Mouse (Mus musculus): ENCODE data around the gene Ang. TPM values are rescaled to one million over a fixed set of nuclear protein-coding genes. Genes with fewer than 3 reads are reported as not detected.

Gene Ang
- polyA plus RNA-seq, 1 experiment: 0.89 TPM

- no peaks in the 10 kb centered on the region for H3K27me3 ChIP-seq (ENCODE audit: control insufficient read depth, insufficient read depth, low read length)
- H3K4me1 ChIP-seq (ENCODE audit: control insufficient read depth, insufficient read depth, low read length): peaks cover 5% of the 10 kb centered on the region; the same call in 1 of the 2 replicates
- H3K27ac ChIP-seq (ENCODE audit: control insufficient read depth, insufficient read depth, low read depth, low read length): no peak overlapping the region
- TF ChIP-seq POLR2A (IDR thresholded peaks at IDR 0.05; ENCODE audit: control insufficient read depth, low read depth, low read length): no peak
- no peak for TF ChIP-seq CTCF (IDR thresholded peaks at IDR 0.05; ENCODE audit: control insufficient read depth, insufficient read depth, insufficient replicate concordance, low read depth, low read length)
- H3K36me3 ChIP-seq (ENCODE audit: control insufficient read depth, insufficient read depth, low read length): no peaks in the 10 kb centered on the region
- no peak overlapping the region for H3K4me3 ChIP-seq (ENCODE audit: control insufficient read depth, low read depth, low read length)
Observed at GRCm38 (mm10) chr14:51081035-51081434, 9.9 kb upstream of the Ang start.

- peak overlapping the region; percentile 69 for H3K4me3 ChIP-seq (ENCODE audit: control insufficient read depth, low read depth, low read length)
- TF ChIP-seq CTCF (IDR thresholded peaks at IDR 0.05; ENCODE audit: control insufficient read depth, insufficient read depth, insufficient replicate concordance, low read depth, low read length) (no peak), POLR2A (IDR thresholded peaks at IDR 0.05; ENCODE audit: control insufficient read depth, low read depth, low read length) (no peak)
- H3K27ac ChIP-seq (ENCODE audit: control insufficient read depth, insufficient read depth, low read depth, low read length): no peak overlapping the region
- no peaks in the 10 kb centered on the region for H3K27me3 ChIP-seq (ENCODE audit: control insufficient read depth, insufficient read depth, low read length)
- peaks cover 5% of the 10 kb centered on the region; the same call in 1 of the 2 replicates for H3K4me1 ChIP-seq (ENCODE audit: control insufficient read depth, insufficient read depth, low read length)
- H3K36me3 ChIP-seq (ENCODE audit: control insufficient read depth, insufficient read depth, low read length): no peaks in the 10 kb centered on the region
Observed at GRCm38 (mm10) chr14:51082599-51083581, 8.1 kb upstream of the Ang start.

- TF ChIP-seq CTCF (IDR thresholded peaks at IDR 0.05; ENCODE audit: control insufficient read depth, insufficient read depth, insufficient replicate concordance, low read depth, low read length): no peak
- TF ChIP-seq POLR2A (IDR thresholded peaks at IDR 0.05; ENCODE audit: control insufficient read depth, low read depth, low read length): no peak
- no peak overlapping the region for H3K27ac ChIP-seq (ENCODE audit: control insufficient read depth, insufficient read depth, low read depth, low read length)
- H3K4me3 ChIP-seq (ENCODE audit: control insufficient read depth, low read depth, low read length): no peak overlapping the region
- peaks cover 8% of the 10 kb centered on the region; the same call in 1 of the 2 replicates for H3K4me1 ChIP-seq (ENCODE audit: control insufficient read depth, insufficient read depth, low read length)
- H3K36me3 ChIP-seq (ENCODE audit: control insufficient read depth, insufficient read depth, low read length): no peaks in the 10 kb centered on the region
- H3K27me3 ChIP-seq (ENCODE audit: control insufficient read depth, insufficient read depth, low read length): no peaks in the 10 kb centered on the region
Observed at GRCm38 (mm10) chr14:51083805-51084204, 7.1 kb upstream of the Ang start.

DNA sequence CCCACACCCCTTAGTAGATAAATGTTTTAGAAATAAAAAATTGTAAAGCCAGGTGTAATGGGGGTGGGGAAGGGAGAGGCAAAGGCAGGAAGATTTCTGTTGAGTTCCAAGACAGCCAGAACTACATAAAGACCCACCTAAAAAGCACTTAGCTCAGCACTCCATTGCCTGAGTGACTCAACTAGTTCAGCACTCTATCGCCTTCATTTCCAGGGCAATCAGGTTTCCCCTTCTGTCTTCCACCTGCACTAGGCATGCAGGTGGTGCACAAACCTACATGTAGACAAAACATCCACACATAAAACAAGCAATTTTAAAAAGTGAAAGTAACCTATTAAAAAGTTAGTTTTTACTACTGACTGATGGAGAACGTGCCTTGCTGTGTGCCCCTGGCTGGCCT lies 5.9 kb upstream of the Ang start:
- H3K36me3 ChIP-seq (ENCODE audit: control insufficient read depth, insufficient read depth, low read length): no peaks in the 10 kb centered on the region

DNA sequence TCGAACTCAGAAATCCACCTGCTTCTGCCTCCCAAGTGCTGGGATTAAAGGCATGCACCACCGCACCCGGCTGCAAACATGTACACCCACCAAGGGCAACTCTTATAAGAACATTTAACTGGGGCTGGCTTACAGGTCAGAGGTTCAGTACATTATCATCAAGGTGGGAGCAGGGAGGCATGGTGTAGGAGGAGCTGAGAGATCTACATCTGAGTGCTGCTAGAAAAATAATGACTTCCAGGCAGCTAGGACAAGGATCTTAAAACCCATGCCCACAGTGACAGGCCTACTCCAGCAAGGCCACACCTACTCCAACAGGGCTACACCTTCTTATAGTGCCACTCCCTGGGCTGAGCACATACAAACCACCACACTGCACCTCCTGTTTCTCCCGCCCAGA lies 5.0 kb upstream of the Ang start:
- Histone ChIP-seq H3K4me1 (ENCODE audit: control insufficient read depth, insufficient read depth, low read length) (peaks cover 10% of the 10 kb centered on the region), H3K27ac (ENCODE audit: control insufficient read depth, insufficient read depth, low read depth, low read length) (no peak overlapping the region), H3K4me3 (ENCODE audit: control insufficient read depth, low read depth, low read length) (no peak overlapping the region), H3K36me3 (ENCODE audit: control insufficient read depth, insufficient read depth, low read length) (no peaks in the 10 kb centered on the region), H3K27me3 (ENCODE audit: control insufficient read depth, insufficient read depth, low read length) (no peaks in the 10 kb centered on the region)
- TF ChIP-seq CTCF (IDR thresholded peaks at IDR 0.05; ENCODE audit: control insufficient read depth, insufficient read depth, insufficient replicate concordance, low read depth, low read length) (no peak), POLR2A (IDR thresholded peaks at IDR 0.05; ENCODE audit: control insufficient read depth, low read depth, low read length) (no peak)

More for the DNA sequence above, 5.9 kb upstream of the Ang start:
- Histone ChIP-seq H3K27ac (ENCODE audit: control insufficient read depth, insufficient read depth, low read depth, low read length) (no peak overlapping the region), H3K4me3 (ENCODE audit: control insufficient read depth, low read depth, low read length) (no peak overlapping the region), H3K27me3 (ENCODE audit: control insufficient read depth, insufficient read depth, low read length) (no peaks in the 10 kb centered on the region), H3K4me1 (ENCODE audit: control insufficient read depth, insufficient read depth, low read length) (peaks cover 8% of the 10 kb centered on the region; the same call in 1 of the 2 replicates)
- no peak for TF ChIP-seq CTCF (IDR thresholded peaks at IDR 0.05; ENCODE audit: control insufficient read depth, insufficient read depth, insufficient replicate concordance, low read depth, low read length)
- TF ChIP-seq POLR2A (IDR thresholded peaks at IDR 0.05; ENCODE audit: control insufficient read depth, low read depth, low read length): no peak

GRCm38 (mm10) chr14:51087762-51088161 lies 3.2 kb upstream of the Ang start:
- TF ChIP-seq POLR2A (IDR thresholded peaks at IDR 0.05; ENCODE audit: control insufficient read depth, low read depth, low read length): no peak
- no peak for TF ChIP-seq CTCF (IDR thresholded peaks at IDR 0.05; ENCODE audit: control insufficient read depth, insufficient read depth, insufficient replicate concordance, low read depth, low read length)
- Histone ChIP-seq H3K27me3 (ENCODE audit: control insufficient read depth, insufficient read depth, low read length) (no peaks in the 10 kb centered on the region), H3K4me1 (ENCODE audit: control insufficient read depth, insufficient read depth, low read length) (peaks cover 12% of the 10 kb centered on the region), H3K27ac (ENCODE audit: control insufficient read depth, insufficient read depth, low read depth, low read length) (no peak overlapping the region), H3K36me3 (ENCODE audit: control insufficient read depth, insufficient read depth, low read length) (no peaks in the 10 kb centered on the region), H3K4me3 (ENCODE audit: control insufficient read depth, low read depth, low read length) (no peak overlapping the region)

- Histone ChIP-seq H3K36me3 (ENCODE audit: control insufficient read depth, insufficient read depth, low read length) (no peaks in the 10 kb centered on the region), H3K27ac (ENCODE audit: control insufficient read depth, insufficient read depth, low read depth, low read length) (no peak overlapping the region; the same call in 1 of the 2 replicates), H3K4me1 (ENCODE audit: control insufficient read depth, insufficient read depth, low read length) (peaks cover 9% of the 10 kb centered on the region), H3K4me3 (ENCODE audit: control insufficient read depth, low read depth, low read length) (peak overlapping the region; percentile 71), H3K27me3 (ENCODE audit: control insufficient read depth, insufficient read depth, low read length) (no peaks in the 10 kb centered on the region)
- TF ChIP-seq POLR2A (IDR thresholded peaks at IDR 0.05; ENCODE audit: control insufficient read depth, low read depth, low read length): no peak
Observed at GRCm38 (mm10) chr14:51088166-51088969, 2.6 kb upstream of the Ang start.
